Comparison of ENCODE assay signal across 8 mouse cellular contexts in the genomic region with DNA sequence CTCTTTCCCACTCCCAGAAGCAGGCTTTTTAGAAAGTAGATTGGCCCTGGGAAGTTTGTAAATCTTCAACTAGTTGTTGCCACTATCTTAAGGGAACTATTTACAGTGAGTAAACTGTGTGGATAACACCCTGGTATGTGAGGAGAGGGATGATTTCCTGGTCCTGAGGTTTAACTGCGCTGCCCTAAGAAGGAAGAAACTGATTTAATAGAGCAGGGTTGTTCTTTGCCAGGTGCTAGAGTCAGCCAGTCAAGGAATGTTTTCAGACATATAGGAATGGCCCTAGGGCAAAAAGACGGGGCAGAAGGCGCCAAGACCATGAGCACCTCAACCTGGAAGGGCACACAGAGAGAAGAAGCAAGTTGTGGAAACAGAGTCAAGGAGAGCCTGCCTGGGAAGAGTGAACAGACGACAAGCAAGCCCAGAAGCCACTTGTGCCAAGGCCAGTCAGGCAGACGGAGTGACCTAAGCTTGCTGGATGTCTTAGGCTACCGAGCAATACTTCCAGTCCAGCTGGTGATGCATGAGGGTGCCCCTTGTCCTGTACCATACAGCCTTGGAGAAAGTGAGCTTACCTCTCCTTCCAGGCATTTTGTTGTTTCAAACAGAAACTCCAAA. TPM values are rescaled to one million over a fixed set of nuclear protein-coding genes. Genes with fewer than 3 reads are reported as not detected.
DNase-seq lines count a peak whose midpoint lies in the region; ATAC-seq lines count a peak whose summit lies in the region.

No protein-coding gene starts in this region.

- no peak overlapping the region for H3K27ac ChIP-seq in heart, embryonic 12.5 days (ENCODE audit: poor library complexity, severe bottlenecking)
- 0 out of 2 replicates have a peak overlapping the region, but pooled peaks have one; percentile 96 for H3K27ac ChIP-seq in embryonic facial prominence, embryonic 15.5 days (replicated peaks)
- H3K27ac ChIP-seq in kidney, embryonic 15.5 days, result peak overlapping the region; percentile 98
- no peak overlapping the region for H3K27ac ChIP-seq in midbrain, embryonic 16.5 days (ENCODE audit: low read length)

- peaks cover 26% of the 10 kb centered on the region for H3K4me1 ChIP-seq in heart, embryonic 12.5 days (replicated peaks)
- peaks cover 20% of the 10 kb centered on the region for H3K4me1 ChIP-seq in embryonic facial prominence, embryonic 15.5 days
- H3K4me1 ChIP-seq in kidney, embryonic 15.5 days, result peaks cover 39% of the 10 kb centered on the region
- H3K4me1 ChIP-seq in midbrain, embryonic 16.5 days (ENCODE audit: control insufficient read depth, insufficient read depth, low read length), result peaks cover 8% of the 10 kb centered on the region

- DNase-seq in heart, postnatal 25 days (ENCODE audit: low spot score), result no peak
- DNase-seq in layer of hippocampus, adult 18-20 months (ENCODE audit: low spot score in 2 of 2), result no peak
- DNase-seq in testis, postnatal 10 days (ENCODE audit: low spot score), result no peak
- DNase-seq in spleen, postnatal 14 days (ENCODE audit: low spot score in 2 of 2), result no peak

- H3K27me3 ChIP-seq in heart, embryonic 12.5 days (replicated peaks), result peaks cover 7% of the 10 kb centered on the region; the same call in 1 of the 2 replicates
- H3K27me3 ChIP-seq in embryonic facial prominence, embryonic 15.5 days, result no peaks in the 10 kb centered on the region
- 0 out of 2 replicates have a peak, but pooled peaks cover 3% of the 10 kb centered on the region for H3K27me3 ChIP-seq in kidney, embryonic 15.5 days
- H3K27me3 ChIP-seq in midbrain, embryonic 16.5 days (ENCODE audit: control insufficient read depth, insufficient read depth, low read depth, low read length), result no peaks in the 10 kb centered on the region

- 62% methylated on average over 6 of the region's 6 CpGs for WGBS in heart, embryonic 12.5 days
- 56% methylated on average over 6 of the region's 6 CpGs for WGBS in embryonic facial prominence, embryonic 15.5 days
- 66% methylated on average over 6 of the region's 6 CpGs for WGBS in kidney, embryonic 15.5 days
- WGBS in midbrain, embryonic 16.5 days, result 73% methylated on average over 6 of the region's 6 CpGs

- intact Hi-C loops in heart, postnatal 25 days (cut with DNase I), result loop anchor here (10.0 kb wide), 1 partner anchor 277 kb away; no protein-coding TSS in a partner anchor

- peak overlapping the region; percentile 93 for H3K4me2 ChIP-seq in heart, embryonic 12.5 days
- peak overlapping the region; percentile 80 for H3K4me2 ChIP-seq in embryonic facial prominence, embryonic 15.5 days (replicated peaks)
- H3K4me2 ChIP-seq in kidney, embryonic 15.5 days, result peak overlapping the region; percentile 86
- peak overlapping the region; percentile 79 for H3K4me2 ChIP-seq in midbrain, embryonic 16.5 days (ENCODE audit: low read length)

- peak overlapping the region; percentile 93; the same call in 1 of the 2 replicates for H3K9ac ChIP-seq in heart, embryonic 12.5 days
- H3K9ac ChIP-seq in embryonic facial prominence, embryonic 15.5 days, result no peak overlapping the region
- H3K9ac ChIP-seq in kidney, embryonic 15.5 days, result peak overlapping the region; percentile 94; the same call in 1 of the 2 replicates
- H3K9ac ChIP-seq in midbrain, embryonic 16.5 days (ENCODE audit: low read depth, low read length), result no peak overlapping the region

- H3K4me3 ChIP-seq in heart, embryonic 12.5 days, result peak overlapping the region; percentile 93
- peak overlapping the region; percentile 87 for H3K4me3 ChIP-seq in embryonic facial prominence, embryonic 15.5 days (replicated peaks)
- H3K4me3 ChIP-seq in kidney, embryonic 15.5 days (replicated peaks), result peak overlapping the region; percentile 93
- H3K4me3 ChIP-seq in midbrain, embryonic 16.5 days (ENCODE audit: low read depth, low read length), result no peak overlapping the region

- no peaks in the 10 kb centered on the region for H3K36me3 ChIP-seq in heart, embryonic 12.5 days
- H3K36me3 ChIP-seq in embryonic facial prominence, embryonic 15.5 days, result no peaks in the 10 kb centered on the region
- no peaks in the 10 kb centered on the region for H3K36me3 ChIP-seq in kidney, embryonic 15.5 days
- no peaks in the 10 kb centered on the region for H3K36me3 ChIP-seq in midbrain, embryonic 16.5 days (ENCODE audit: control insufficient read depth, insufficient read depth, low read length)

- no peaks in the 10 kb centered on the region for H3K9me3 ChIP-seq in heart, embryonic 12.5 days (replicated peaks)
- no peaks in the 10 kb centered on the region for H3K9me3 ChIP-seq in embryonic facial prominence, embryonic 15.5 days (replicated peaks)
- H3K9me3 ChIP-seq in kidney, embryonic 15.5 days (replicated peaks), result no peaks in the 10 kb centered on the region
- no peaks in the 10 kb centered on the region for H3K9me3 ChIP-seq in midbrain, embryonic 16.5 days (replicated peaks; ENCODE audit: control insufficient read depth, low read length, poor library complexity, severe bottlenecking)

- ATAC-seq in heart, embryonic 12.5 days (ENCODE audit: insufficient number of reproducible peaks, low FRiP score), result no peak
- no peak for ATAC-seq in embryonic facial prominence, embryonic 15.5 days (ENCODE audit: insufficient number of reproducible peaks, low FRiP score, low TSS enrichment, low read depth)
- no peak for ATAC-seq in kidney, embryonic 15.5 days (replicated peaks; ENCODE audit: low FRiP score)
- ATAC-seq in midbrain, embryonic 16.5 days, result no peak

RNA-seq across cellular contexts. Expression of gene Rasa2, which starts 0.8 kb away (rescaled TPM):
- 16.1 and 17.6 TPM in 2 replicates for polyA plus RNA-seq in heart, embryonic 12.5 days (2016; fragmentation: Nextera tagmentation; extraction: Ambion mirVana)
- total RNA-seq in heart, postnatal 25 days (2021), result 1 to 10 TPM; 5.5 to 6.0 TPM
- 19.8 and 20.8 TPM in 2 replicates for polyA plus RNA-seq in embryonic facial prominence, embryonic 15.5 days (2015; fragmentation: Nextera tagmentation; extraction: Ambion mirVana)
- polyA plus RNA-seq in kidney, embryonic 15.5 days (2015; fragmentation: Nextera tagmentation; extraction: Ambion mirVana), result 17.3 and 18.6 TPM in 2 replicates
- 18.2 and 19.2 TPM in 2 replicates for polyA plus RNA-seq in midbrain, embryonic 16.5 days (2015; fragmentation: Nextera tagmentation; extraction: Ambion mirVana)
- 10 to 100 TPM; 33.2 to 33.8 TPM for total RNA-seq in layer of hippocampus, adult 18-20 months (2021)

Comparison
In these comparisons a context has a peak if more than half of its experiments do, and no peak if none do; other contexts are left out.
1. H3K27ac ChIP-seq: peak in embryonic facial prominence, embryonic 15.5 days (single experiment) and kidney, embryonic 15.5 days (single experiment); none in heart, embryonic 12.5 days (single experiment) and midbrain, embryonic 16.5 days (single experiment).
2. H3K9ac ChIP-seq: peak in heart, embryonic 12.5 days (single experiment) and kidney, embryonic 15.5 days (single experiment); none in embryonic facial prominence, embryonic 15.5 days (single experiment) and midbrain, embryonic 16.5 days (single experiment).
3. Peak in every context shown above with its lines, with median percentiles within 50 percentile points of each other: H3K4me2 ChIP-seq.